Mouse (Mus musculus) spleen, adult 2 months (tissue): ENCODE data around the gene Smg5. TPM values are rescaled to one million over a fixed set of nuclear protein-coding genes. Genes with fewer than 3 reads are reported as not detected.
"Not testable (repeated sequence)": the region's sequence is repeated elsewhere in the genome, so short reads cannot be mapped to it uniquely, and the experiment has no call there.

Experiments
- DNase-seq, 2 experiments: peaks; one replicate each; pipeline versions ENCODE4 v3.0.0 to v3.0.0-alpha.2; 2012 to 2021; ENCODE audit warnings: low spot score in 2 of 2, low read depth in 1 of 2
- H3K27ac ChIP-seq: fragments of 200-500 bp; 2 replicates; pipeline ENCODE4 v1.5.1; 2012; ENCODE audit warnings: low read length, inconsistent platforms; ENCODE audit not compliant: insufficient read depth
- H3K27me3 ChIP-seq: fragments of 200-500 bp; 2 replicates; pipeline ENCODE4 v1.6.1; 2012; ENCODE audit warnings: mild to moderate bottlenecking, moderate library complexity, low read length, inconsistent platforms; ENCODE audit not compliant: control insufficient read depth, insufficient read depth
- H3K36me3 ChIP-seq: fragments of 200-500 bp; 2 replicates; pipeline ENCODE4 v1.6.1; 2012; ENCODE audit warnings: mild to moderate bottlenecking, low read length, inconsistent platforms; ENCODE audit not compliant: control insufficient read depth, insufficient read depth
- H3K4me1 ChIP-seq: fragments of 200-500 bp; 2 replicates; pipeline ENCODE4 v1.6.1; 2011; ENCODE audit warnings: inconsistent platforms; ENCODE audit not compliant: control insufficient read depth, insufficient read depth, insufficient read length
- H3K4me3 ChIP-seq: fragments of 200-500 bp; 2 replicates; pipeline ENCODE4 v1.5.1; 2011; ENCODE audit warnings: mild to moderate bottlenecking, inconsistent platforms; ENCODE audit not compliant: insufficient read depth, insufficient read length; ENCODE audit errors: extremely low read depth
- CTCF ChIP-seq: fragments of 200-500 bp; IDR thresholded peaks from 2 replicates; pipeline ENCODE4 v1.5.1; 2011; ENCODE audit warnings: mild to moderate bottlenecking, inconsistent platforms; ENCODE audit not compliant: insufficient read depth, insufficient read length, insufficient replicate concordance; ENCODE audit errors: extremely low read depth
- POLR2A ChIP-seq: fragments of 200-500 bp; IDR thresholded peaks from 2 replicates; pipeline ENCODE4 v1.6.1; 2011; ENCODE audit warnings: low read depth, low read length, inconsistent platforms
- WGBS: fragments of 180-500 bp; shearing (Covaris S2); methylation state at CpG from one replicate; pipeline ENCODE4 v1.1.7; 2018; 5-methylcytosine and 5-hydroxymethylcytosine counted together
- polyA plus RNA-seq: library from polyadenylated mRNA; depleted of rRNA; stranded (reverse); fragments of >200 nt; gene quantifications from 2 replicates; pipeline ENCODE4 v1.2.3, GENCODE M21; 2012

Smg5 gene
- polyA plus RNA-seq, 1 experiment: 64.6 TPM

DNA sequence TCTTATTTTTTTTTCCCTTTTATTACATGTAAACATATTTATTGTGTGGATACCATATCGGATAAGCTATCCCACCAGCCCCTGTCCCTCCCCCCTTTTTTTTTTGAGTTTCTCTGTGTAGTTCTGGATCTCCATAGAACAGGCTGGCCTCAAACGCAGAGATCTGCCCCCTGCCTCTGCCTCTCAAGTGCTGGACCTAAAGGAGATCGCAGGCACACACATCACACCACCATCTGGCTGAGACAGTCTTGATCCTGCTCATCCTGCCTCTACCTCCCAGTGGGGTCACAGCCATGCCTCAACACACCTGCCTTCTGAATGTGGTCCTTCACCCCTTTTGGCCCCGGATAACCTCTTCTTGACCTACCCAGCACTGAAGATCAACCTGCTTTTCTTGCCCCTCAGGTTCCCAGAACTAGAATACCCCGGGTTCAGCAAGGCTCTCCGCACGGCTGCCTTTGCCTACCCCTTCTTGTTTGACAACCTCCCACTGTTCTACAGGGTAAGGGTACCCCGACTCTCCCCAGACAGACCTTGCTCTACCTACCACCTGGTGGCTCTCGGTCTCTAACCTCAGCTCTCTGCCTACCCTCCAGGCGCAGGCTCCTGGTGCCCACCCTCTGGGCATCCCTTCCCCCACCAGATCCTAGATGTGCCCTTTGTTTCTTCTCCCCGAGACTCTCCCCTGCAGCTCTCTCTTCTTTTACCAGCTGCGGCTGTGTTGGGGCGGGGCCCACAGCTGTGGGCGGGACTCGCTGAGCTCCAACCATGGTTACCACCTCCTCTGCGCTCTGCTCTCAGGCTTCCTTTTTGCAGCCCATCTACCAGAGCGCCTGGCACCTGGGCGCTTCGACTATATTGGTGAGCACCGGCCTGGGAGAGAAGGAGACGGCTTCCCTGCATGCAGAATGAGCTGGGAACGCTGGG, 45.6 kb downstream of the Smg5 start:
- not testable (repeated sequence) for H3K27me3 ChIP-seq, H3K4me1 ChIP-seq, H3K27ac ChIP-seq, H3K4me3 ChIP-seq, H3K36me3 ChIP-seq
- WGBS: 18% methylated on average over 22 of the region's 22 CpGs
- DNase-seq: peak in 1 of 2 experiments; percentile 14

DNA sequence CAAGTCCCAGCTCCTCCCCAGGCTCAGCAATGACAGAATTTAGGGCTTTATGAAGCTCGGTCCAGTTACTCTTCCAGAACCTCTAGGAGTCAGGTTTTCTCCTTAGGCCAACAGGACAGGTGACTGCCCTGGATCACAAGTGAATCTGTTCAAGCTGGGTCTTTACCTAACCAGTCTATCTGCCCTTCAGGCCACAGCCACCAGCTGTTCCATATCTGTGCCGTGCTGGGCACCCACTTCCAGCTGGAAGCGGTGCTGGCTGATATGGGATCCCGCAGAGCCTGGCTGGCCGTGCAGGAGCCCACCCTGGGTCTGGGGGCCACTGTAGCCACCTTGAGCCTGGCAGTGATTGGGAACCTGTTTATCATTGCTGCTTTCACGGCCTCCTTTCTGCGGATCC, 46.3 kb downstream of the Smg5 start:
- H3K4me1 ChIP-seq, DNase-seq, H3K4me3 ChIP-seq, H3K27ac ChIP-seq, H3K36me3 ChIP-seq, H3K27me3 ChIP-seq: not testable (repeated sequence)
- WGBS: 64% methylated on average over 3 of the region's 7 CpGs

DNA sequence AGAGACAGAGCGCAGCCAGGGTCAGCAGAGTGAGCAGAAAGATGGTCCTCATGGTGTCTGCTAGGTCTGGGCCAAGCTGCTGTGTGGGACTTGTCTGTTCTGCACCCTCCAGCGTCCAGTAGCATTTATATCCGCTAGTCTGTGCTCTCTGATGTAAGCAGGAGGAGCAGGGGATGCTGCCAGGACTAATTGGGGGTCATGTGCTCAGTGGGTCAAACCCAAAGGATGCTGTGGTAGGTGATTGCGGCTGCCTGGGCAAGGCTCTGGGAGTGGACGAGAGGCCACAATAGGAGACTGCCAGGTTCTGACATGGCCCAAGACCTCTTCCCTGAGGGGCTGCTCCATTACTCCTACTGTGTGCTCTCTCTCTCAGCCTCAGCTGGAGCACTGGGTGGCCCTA, 48.3 kb downstream of the Smg5 start, which contains the start of gene Bglap:
Bglap (minus strand) TSS at position 101 of the 400 bp plus-strand sequence.
- TF ChIP-seq CTCF (no peak), POLR2A (no peak)
- H3K27ac ChIP-seq: no peak within 1 kb of the TSS
- no peaks in the 10 kb centered on the region for H3K27me3 ChIP-seq
- WGBS: 94% methylated on average over 5 of the region's 5 CpGs
- no peak within 1 kb of the TSS for H3K4me3 ChIP-seq
- DNase-seq: no peak
- H3K4me1 ChIP-seq: 0 out of 2 replicates have a peak, but pooled peaks cover 2% of the 10 kb centered on the region
- H3K36me3 ChIP-seq: no peaks in the 10 kb centered on the region

DNA sequence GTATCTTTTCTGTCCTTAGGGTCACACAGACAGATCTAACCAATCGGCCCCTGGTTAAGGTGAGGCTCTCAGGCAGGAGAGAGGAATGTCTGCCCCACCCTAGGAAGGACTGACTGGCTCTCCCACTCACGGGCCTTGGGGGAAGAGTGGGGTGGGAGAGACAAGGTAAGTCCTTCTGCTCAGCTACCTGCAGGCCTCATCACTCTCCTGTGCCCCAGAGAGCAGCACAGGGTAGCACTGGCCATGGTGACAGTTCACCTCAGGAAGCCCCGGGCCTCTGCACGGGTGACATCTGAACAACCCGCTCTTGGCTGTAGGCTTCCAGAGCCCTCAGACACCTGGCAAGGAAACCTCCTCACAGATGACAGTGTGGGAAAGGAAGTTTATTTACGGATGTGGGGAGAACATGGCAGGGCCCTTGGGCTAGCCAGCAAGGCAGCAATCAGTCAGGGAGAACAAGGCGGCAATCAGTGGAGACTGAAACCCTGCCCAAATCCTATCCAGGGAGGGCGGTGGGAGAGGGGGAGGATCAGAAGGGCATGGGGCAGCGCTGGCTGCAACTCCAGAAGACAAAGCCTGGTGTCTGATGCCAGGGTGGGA, 57.8 kb downstream of the Smg5 start:
- no peak for DNase-seq
- TF ChIP-seq POLR2A: no peak
- TF ChIP-seq CTCF: no peak
- H3K4me1 ChIP-seq: peaks cover 14% of the 10 kb centered on the region; the same call in 1 of the 2 replicates
- WGBS: 69% methylated on average over 9 of the region's 9 CpGs
- H3K27me3 ChIP-seq: no peaks in the 10 kb centered on the region
- H3K27ac ChIP-seq: peak overlapping the region; percentile 61; the same call in 1 of the 2 replicates
- no peak overlapping the region for H3K4me3 ChIP-seq
- peaks cover 6% of the 10 kb centered on the region for H3K36me3 ChIP-seq

DNA sequence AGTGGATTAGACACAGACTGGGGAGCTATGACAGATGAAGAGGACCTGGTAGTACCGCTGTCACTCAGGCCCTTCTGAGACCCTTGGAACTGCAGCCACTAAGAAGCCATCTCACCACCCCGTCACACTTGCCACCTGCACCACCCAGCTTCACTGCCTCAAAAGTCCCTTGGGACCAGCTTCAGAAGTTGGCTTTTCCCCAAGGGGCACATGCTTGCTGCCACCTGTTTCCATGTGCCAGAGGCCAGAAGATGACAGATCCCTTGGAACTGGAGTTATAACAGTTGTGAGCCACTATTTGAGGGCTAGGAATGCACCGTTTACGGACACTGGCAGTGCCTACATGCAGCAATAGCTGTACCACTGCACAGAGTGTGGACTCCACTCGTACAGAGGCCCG, 59.2 kb downstream of the Smg5 start:
- Histone ChIP-seq H3K27ac (peak overlapping the region; percentile 87), H3K4me3 (peak overlapping the region; percentile 56), H3K36me3 (peaks cover 4% of the 10 kb centered on the region), H3K27me3 (no peaks in the 10 kb centered on the region), H3K4me1 (peaks cover 14% of the 10 kb centered on the region; the same call in 1 of the 2 replicates)
- DNase-seq: peak; percentile 61 to 76
- no peak for TF ChIP-seq CTCF
- 49% methylated on average over 6 of the region's 6 CpGs for WGBS

DNA sequence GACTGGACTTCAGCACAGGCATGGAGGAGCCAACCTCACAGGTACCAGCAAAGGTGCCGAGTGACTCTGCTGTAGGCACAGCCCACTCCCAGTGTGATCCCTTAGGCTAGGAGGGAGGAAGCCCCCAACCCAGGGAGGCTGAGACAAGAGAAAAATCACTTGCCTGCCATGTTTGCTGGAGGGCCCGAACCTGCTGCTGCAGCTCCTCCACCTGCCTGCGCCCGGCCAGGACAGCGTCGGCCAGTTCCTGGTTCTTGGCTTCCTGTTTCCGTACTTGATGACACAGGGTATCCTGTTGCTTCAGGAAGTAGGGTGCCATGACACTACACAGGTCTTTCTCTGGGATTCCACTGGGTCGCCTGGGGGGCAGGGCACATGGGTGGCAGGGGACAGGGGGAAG, 59.7 kb downstream of the Smg5 start:
- TF ChIP-seq POLR2A (no peak), CTCF (no peak)
- Histone ChIP-seq H3K4me1 (peaks cover 14% of the 10 kb centered on the region; the same call in 1 of the 2 replicates), H3K36me3 (peaks cover 4% of the 10 kb centered on the region), H3K27me3 (no peaks in the 10 kb centered on the region), H3K4me3 (peak overlapping the region; percentile 56), H3K27ac (peak overlapping the region; percentile 87)
- 44% methylated on average over 8 of the region's 8 CpGs for WGBS
- peak in 1 of 2 experiments; percentile 26 for DNase-seq

DNA sequence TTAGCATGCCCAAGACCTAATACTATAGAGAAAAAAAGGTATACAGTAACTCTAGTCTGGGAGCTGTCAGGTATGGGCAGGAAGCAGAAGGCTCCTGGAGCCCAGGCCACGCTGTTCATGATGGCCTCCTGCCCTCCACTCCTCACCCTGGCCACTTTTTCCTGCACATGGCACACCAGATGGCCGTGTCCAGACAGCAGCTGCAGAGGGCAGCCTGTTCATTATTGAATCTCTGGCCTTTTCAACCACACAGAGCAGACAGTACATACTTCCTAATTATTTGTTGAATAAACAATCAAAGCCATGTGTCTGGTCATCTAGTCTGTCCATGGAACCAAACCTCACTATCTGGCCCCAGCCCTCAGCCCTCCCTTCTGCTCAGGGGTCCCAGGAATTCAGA, 62.6 kb downstream of the Smg5 start:
- no peak overlapping the region for H3K4me3 ChIP-seq
- WGBS: 83% methylated on average over 2 of the region's 2 CpGs
- TF ChIP-seq CTCF: no peak
- no peak for TF ChIP-seq POLR2A
- no peak for DNase-seq
- H3K4me1 ChIP-seq: peaks cover 17% of the 10 kb centered on the region; the same call in 1 of the 2 replicates
- H3K27me3 ChIP-seq: no peaks in the 10 kb centered on the region
- no peak overlapping the region for H3K27ac ChIP-seq
- H3K36me3 ChIP-seq: peaks cover 4% of the 10 kb centered on the region
